Mouse (Mus musculus): Measurements from ENCODE around the gene Odf3. TPM values are rescaled to one million over a fixed set of nuclear protein-coding genes. Genes with fewer than 3 reads are reported as not detected.

The Odf3 gene
- total and polyA plus RNA-seq, 3 experiments, result not detected

- in situ Hi-C loops (cut with MboI; ENCODE audit: low pct_ligation_motif_present, low pct_unique_long_range_greater_than_20kb, low sequenced_read_pairs) (no loop called here), dilution Hi-C loops (cut with MboI; ENCODE audit: extremely low pct_ligation_motif_present, extremely low pct_unique_long_range_greater_than_20kb, low sequenced_read_pairs) (no loop called here)
- Histone ChIP-seq H3K4me3 (replicated peaks in 1 of 3; ENCODE audit: low read depth in 2 of 3, low read length in 2 of 3, poor library complexity in 1 of 3) (no peak overlapping the region), H3K27ac (ENCODE audit: insufficient read depth, low read depth) (no peak overlapping the region), H3K4me1 (ENCODE audit: control insufficient read depth in 1 of 2, insufficient read depth in 2 of 2) (no peaks in the 10 kb centered on the region), H3K36me3 (replicated peaks in 1 of 2; ENCODE audit: control insufficient read depth in 1 of 2, insufficient read depth in 1 of 2, low read length in 1 of 2) (peaks cover 67 to 79% of the 10 kb centered on the region in 2 experiments), H3K79me2 (replicated peaks; ENCODE audit: control insufficient read depth, extremely low read depth, insufficient read depth, poor library complexity, severe bottlenecking) (no peaks in the 10 kb centered on the region; the same call in 1 of the 2 replicates), H3K9ac (ENCODE audit: insufficient read depth, low read depth) (no peak overlapping the region), H3K4me2 (ENCODE audit: insufficient read depth, low read depth, poor library complexity, severe bottlenecking) (no peak overlapping the region), H3K27me3 (replicated peaks) (no peaks in the 10 kb centered on the region), H3K9me3 (replicated peaks; ENCODE audit: low read length) (no peaks in the 10 kb centered on the region)
- no peak for DNase-seq (ENCODE audit: extremely low read depth)
- no peak for TF ChIP-seq ZMIZ1 (IDR thresholded peaks at IDR 0.05; ENCODE audit: low read depth, low read length)
- TF ChIP-seq E2F4 (IDR thresholded peaks at IDR 0.05; ENCODE audit: insufficient replicate concordance, low read depth, low read length), result no peak
- TF ChIP-seq KAT2A (IDR thresholded peaks at IDR 0.05; ENCODE audit: insufficient replicate concordance, low read length), result no peak
- no peak for TF ChIP-seq TCF12 (IDR thresholded peaks at IDR 0.05; ENCODE audit: low read depth, low read length)
- TF ChIP-seq ETS1 (conservative IDR thresholded peaks at IDR 0.05; ENCODE audit: low read depth, low read length), result no peak
- no peak for TF ChIP-seq PAX5 (IDR thresholded peaks at IDR 0.05; ENCODE audit: low read length)
- no peak for TF ChIP-seq SMC3 (IDR thresholded peaks at IDR 0.05; ENCODE audit: low read depth, low read length)
- no peak for TF ChIP-seq MEF2A (IDR thresholded peaks at IDR 0.05; ENCODE audit: borderline replicate concordance, low read depth, low read length)
- no peak for TF ChIP-seq CTCF (conservative IDR thresholded peaks at IDR 0.05 in 1 of 2, IDR thresholded peaks at IDR 0.05 in 1 of 2; ENCODE audit: low read depth in 2 of 2, low read length in 2 of 2)
- no peak for TF ChIP-seq EP300 (IDR thresholded peaks at IDR 0.05; ENCODE audit: low read length)
- no peak for TF ChIP-seq CHD1 (IDR thresholded peaks at IDR 0.05; ENCODE audit: low read depth, low read length)
- no peak for TF ChIP-seq ZNF384 (IDR thresholded peaks at IDR 0.05; ENCODE audit: low read depth, low read length)
Measured at GRCm38 (mm10) chr7:140894031-140894430, 46.4 kb downstream of the Odf3 start.

DNA sequence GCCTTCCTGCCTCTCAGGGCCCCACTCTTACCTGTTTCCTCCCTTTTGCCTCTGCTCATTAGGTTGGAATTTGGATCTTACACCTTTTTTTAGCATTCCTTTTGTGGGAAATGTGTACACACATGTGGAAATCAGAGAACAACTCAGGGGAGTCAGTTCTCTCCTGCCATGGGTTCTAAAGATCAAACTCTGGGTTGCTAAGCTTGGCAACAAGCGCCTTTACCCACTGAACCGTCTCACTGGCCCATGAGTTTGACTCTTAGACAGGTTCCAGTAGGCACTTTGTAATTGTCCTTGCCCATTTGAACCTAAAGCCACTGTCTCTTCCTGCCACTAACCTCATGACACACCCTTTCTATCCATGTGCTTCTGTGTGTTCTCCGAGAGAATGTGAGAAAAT lies 47.0 kb downstream of the Odf3 start:
- no peak for DNase-seq (ENCODE audit: extremely low read depth)
- dilution Hi-C loops (cut with MboI; ENCODE audit: extremely low pct_ligation_motif_present, extremely low pct_unique_long_range_greater_than_20kb, low sequenced_read_pairs), result no loop called here
- no peak overlapping the region for H3K27ac ChIP-seq (ENCODE audit: insufficient read depth, low read depth)
- H3K4me1 ChIP-seq (ENCODE audit: control insufficient read depth in 1 of 2, insufficient read depth in 2 of 2), result no peaks in the 10 kb centered on the region
- no peak overlapping the region for H3K9ac ChIP-seq (ENCODE audit: insufficient read depth, low read depth)
- H3K79me2 ChIP-seq (replicated peaks; ENCODE audit: control insufficient read depth, extremely low read depth, insufficient read depth, poor library complexity, severe bottlenecking), result no peaks in the 10 kb centered on the region; the same call in 1 of the 2 replicates
- H3K9me3 ChIP-seq (replicated peaks; ENCODE audit: low read length), result no peaks in the 10 kb centered on the region
- H3K4me2 ChIP-seq (ENCODE audit: insufficient read depth, low read depth, poor library complexity, severe bottlenecking), result no peak overlapping the region
- no peak overlapping the region for H3K4me3 ChIP-seq (replicated peaks in 1 of 3; ENCODE audit: low read depth in 2 of 3, low read length in 2 of 3, poor library complexity in 1 of 3)
- H3K27me3 ChIP-seq (replicated peaks), result no peaks in the 10 kb centered on the region
- TF ChIP-seq CHD2 (IDR thresholded peaks at IDR 0.05; ENCODE audit: low read length) (no peak), MAX (IDR thresholded peaks at IDR 0.05; ENCODE audit: low read length) (no peak), MAZ (IDR thresholded peaks at IDR 0.05; ENCODE audit: low read depth, low read length) (no peak), ZNF384 (IDR thresholded peaks at IDR 0.05; ENCODE audit: low read depth, low read length) (no peak), NELFE (IDR thresholded peaks at IDR 0.05; ENCODE audit: low read depth, low read length) (no peak), MEF2A (IDR thresholded peaks at IDR 0.05; ENCODE audit: borderline replicate concordance, low read depth, low read length) (no peak), JUN (IDR thresholded peaks at IDR 0.05; ENCODE audit: insufficient read depth, low read depth, low read length) (no peak), POLR2A (IDR thresholded peaks at IDR 0.05; ENCODE audit: low read depth, low read length) (no peak), ELF1 (IDR thresholded peaks at IDR 0.05; ENCODE audit: low read depth, low read length) (no peak), MXI1 (IDR thresholded peaks at IDR 0.05; ENCODE audit: low read depth, low read length) (no peak), PAX5 (IDR thresholded peaks at IDR 0.05; ENCODE audit: low read length) (no peak), HCFC1 (IDR thresholded peaks at IDR 0.05; ENCODE audit: low read depth, low read length) (no peak), USF2 (conservative IDR thresholded peaks at IDR 0.05; ENCODE audit: low read depth, low read length) (no peak), ZMIZ1 (IDR thresholded peaks at IDR 0.05; ENCODE audit: low read depth, low read length) (no peak), EP300 (IDR thresholded peaks at IDR 0.05; ENCODE audit: low read length) (no peak), E2F4 (IDR thresholded peaks at IDR 0.05; ENCODE audit: insufficient replicate concordance, low read depth, low read length) (no peak)
- peaks cover 62 to 79% of the 10 kb centered on the region in 2 experiments for H3K36me3 ChIP-seq (replicated peaks in 1 of 2; ENCODE audit: control insufficient read depth in 1 of 2, insufficient read depth in 1 of 2, low read length in 1 of 2)
- in situ Hi-C loops (cut with MboI; ENCODE audit: low pct_ligation_motif_present, low pct_unique_long_range_greater_than_20kb, low sequenced_read_pairs), result no loop called here
